In genomic region chr16:87917157-87917546, GRCm38 (mm10) we compare ENCODE assay signal across 8 mouse cellular contexts.
DNase-seq lines count a peak whose midpoint lies in the region; ATAC-seq and TF ChIP-seq lines count a peak whose summit lies in the region.
"Had no signal": no experiment of that assay in that cellular context is flagged by ENCODE, and none has a peak within 500 bp of the region (broad histone marks: within the 10 kb centered on the region; RNA-seq: fewer than 3 reads in every experiment).

No protein-coding gene starts in this region.

- no peak for TF ChIP-seq CTCF in brain, embryonic 14.5 days (IDR thresholded peaks at IDR 0.05; ENCODE audit: borderline replicate concordance, extremely low read depth, insufficient read depth, insufficient read length)
- TF ChIP-seq CTCF in midbrain, postnatal 0 days (IDR thresholded peaks at IDR 0.05): no peak

- H3K9ac ChIP-seq in embryonic facial prominence, embryonic 11.5 days (replicated peaks; ENCODE audit: low read length): no peak overlapping the region
- no peak overlapping the region for H3K9ac ChIP-seq in hindbrain, embryonic 15.5 days
- H3K9ac ChIP-seq in midbrain, postnatal 0 days (replicated peaks; ENCODE audit: low read length, poor library complexity, severe bottlenecking): no peak overlapping the region

- peak; percentile 89 for ATAC-seq in embryonic facial prominence, embryonic 11.5 days (replicated peaks; ENCODE audit: insufficient number of reproducible peaks, low FRiP score, low TSS enrichment, low read depth)
- ATAC-seq in hindbrain, embryonic 15.5 days (ENCODE audit: low FRiP score, low read depth): peak; percentile 48
- no peak for ATAC-seq in midbrain, postnatal 0 days (ENCODE audit: low FRiP score)

- H3K27ac ChIP-seq in embryonic facial prominence, embryonic 11.5 days (replicated peaks; ENCODE audit: low read depth, low read length): peak overlapping the region; percentile 48; the same call in 1 of the 2 replicates
- H3K27ac ChIP-seq in hindbrain, embryonic 15.5 days (replicated peaks): peak overlapping the region; percentile 50
- H3K27ac ChIP-seq in midbrain, postnatal 0 days (ENCODE audit: low read depth, low read length): peak overlapping the region; percentile 55; the same call in 1 of the 2 replicates

- peak; percentile 85 for DNase-seq in brain, embryonic 14.5 days (ENCODE audit: low read depth)
- peak; percentile 68 for DNase-seq in embryonic facial prominence, embryonic 11.5 days (ENCODE audit: low spot score)
- peak; percentile 33 for DNase-seq in midbrain, postnatal 0 days (ENCODE audit: low spot score)
- no peak for DNase-seq in spleen, postnatal 4 days (ENCODE audit: low spot score in 2 of 2)
- no peak for DNase-seq in lung, postnatal 4 days
- DNase-seq in left cerebral cortex, postnatal 10 days (ENCODE audit: extremely low spot score in 1 of 2, low spot score in 2 of 2): no peak
- DNase-seq: cerebellum, adult 8-10 months had no signal

- no peaks in the 10 kb centered on the region for H3K27me3 ChIP-seq in embryonic facial prominence, embryonic 11.5 days (ENCODE audit: control insufficient read depth, insufficient read depth, low read length)
- no peaks in the 10 kb centered on the region for H3K27me3 ChIP-seq in hindbrain, embryonic 15.5 days
- no peaks in the 10 kb centered on the region for H3K27me3 ChIP-seq in midbrain, postnatal 0 days (ENCODE audit: insufficient read depth, low read length)

- 4% methylated on average over 1 of the region's 1 CpGs for WGBS in embryonic facial prominence, embryonic 11.5 days
- 10% methylated on average over 1 of the region's 1 CpGs for WGBS in hindbrain, embryonic 15.5 days
- WGBS in midbrain, postnatal 0 days: 16% methylated on average over 1 of the region's 1 CpGs

- no peaks in the 10 kb centered on the region for H3K4me1 ChIP-seq in embryonic facial prominence, embryonic 11.5 days (ENCODE audit: control insufficient read depth, insufficient read depth, low read length)
- H3K4me1 ChIP-seq in hindbrain, embryonic 15.5 days (replicated peaks): peaks cover 17% of the 10 kb centered on the region
- H3K4me1 ChIP-seq in midbrain, postnatal 0 days (ENCODE audit: insufficient read depth, low read length): peaks cover 10% of the 10 kb centered on the region; the same call in 1 of the 2 replicates

- intact Hi-C loops in left cerebral cortex, postnatal 10 days (cut with DNase I): no loop called here

- no peak overlapping the region for H3K4me2 ChIP-seq in embryonic facial prominence, embryonic 11.5 days (ENCODE audit: low read depth, low read length)
- H3K4me2 ChIP-seq in hindbrain, embryonic 15.5 days: no peak overlapping the region
- no peak overlapping the region for H3K4me2 ChIP-seq in midbrain, postnatal 0 days (ENCODE audit: low read depth, low read length, poor library complexity, severe bottlenecking)

- H3K36me3 ChIP-seq in embryonic facial prominence, embryonic 11.5 days (replicated peaks; ENCODE audit: control insufficient read depth, insufficient read depth, low read depth, low read length): no peaks in the 10 kb centered on the region
- H3K36me3 ChIP-seq in hindbrain, embryonic 15.5 days: no peaks in the 10 kb centered on the region
- H3K36me3 ChIP-seq in midbrain, postnatal 0 days (ENCODE audit: insufficient read depth, low read length): no peaks in the 10 kb centered on the region

- TF ChIP-seq POLR2A in brain, embryonic 14.5 days (IDR thresholded peaks at IDR 0.05; ENCODE audit: borderline replicate concordance, extremely low read depth, insufficient read depth, insufficient read length, poor library complexity, severe bottlenecking): no peak

- no peak overlapping the region for H3K4me3 ChIP-seq in embryonic facial prominence, embryonic 11.5 days (ENCODE audit: low read depth, low read length)
- no peak overlapping the region for H3K4me3 ChIP-seq in hindbrain, embryonic 15.5 days
- no peak overlapping the region for H3K4me3 ChIP-seq in midbrain, postnatal 0 days (ENCODE audit: low read depth, low read length)

- H3K9me3 ChIP-seq in embryonic facial prominence, embryonic 11.5 days (replicated peaks; ENCODE audit: control insufficient read depth, low read length): no peaks in the 10 kb centered on the region
- no peaks in the 10 kb centered on the region for H3K9me3 ChIP-seq in hindbrain, embryonic 15.5 days
- no peaks in the 10 kb centered on the region for H3K9me3 ChIP-seq in midbrain, postnatal 0 days (ENCODE audit: low read length)

Comparison
In these comparisons a context has a peak if more than half of its experiments do, and no peak if none do; other contexts are left out.
1. DNase-seq: peak in brain, embryonic 14.5 days (single experiment), embryonic facial prominence, embryonic 11.5 days (single experiment) and midbrain, postnatal 0 days (single experiment); none in spleen, postnatal 4 days (0 of 2), lung, postnatal 4 days (0 of 2) and left cerebral cortex, postnatal 10 days (0 of 2).
2. Peak in every context shown above with its lines, with median percentiles within 50 percentile points of each other: H3K27ac ChIP-seq.